Mouse (Mus musculus): ENCODE data around the gene Elfn1. TPM values are rescaled to one million over a fixed set of nuclear protein-coding genes. Genes with fewer than 3 reads are reported as not detected.
A peak's percentile ranks its signal among the peaks of the same experiment; 100 is the strongest.

Gene Elfn1
- polyA plus RNA-seq (2014; fragmentation: Nextera tagmentation; extraction: Ambion mirVana), result 0.09 and 0.17 TPM in 2 replicates

DNA sequence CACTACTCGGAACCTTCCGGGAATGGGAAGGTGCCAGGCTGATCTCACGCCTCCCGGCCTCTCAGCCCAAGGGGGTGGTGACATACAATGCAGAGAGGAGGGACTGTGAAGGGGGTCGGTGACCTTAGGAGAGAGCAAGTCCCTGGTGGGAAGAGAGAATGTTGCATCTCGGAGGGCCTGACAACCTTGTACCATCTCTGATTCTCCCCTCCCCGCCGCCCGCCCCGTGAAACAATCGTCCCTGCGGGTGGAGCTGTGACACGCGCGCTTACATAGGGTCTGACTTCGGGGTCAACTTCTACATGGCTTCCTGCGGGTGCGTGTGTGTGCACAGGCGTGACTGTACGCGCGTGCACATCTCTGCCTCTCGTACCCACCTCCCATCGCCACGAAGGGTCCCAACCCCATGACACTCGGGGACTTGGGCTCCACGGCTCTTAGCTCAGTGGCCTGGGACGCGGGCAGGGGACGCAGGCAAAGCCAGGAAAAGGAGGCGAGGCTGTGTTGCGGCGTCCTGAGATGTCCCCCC is at the start of gene Elfn1:
Gene Elfn1, plus strand, starts transcription at position 230 of the 529 bp plus-strand sequence.
- peaks cover 36% of the 10 kb centered on the region for H3K4me1 ChIP-seq (ENCODE audit: control insufficient read depth, insufficient read depth, low read length)
- under 1% methylated on average over 33 of the region's 33 CpGs for WGBS

DNA sequence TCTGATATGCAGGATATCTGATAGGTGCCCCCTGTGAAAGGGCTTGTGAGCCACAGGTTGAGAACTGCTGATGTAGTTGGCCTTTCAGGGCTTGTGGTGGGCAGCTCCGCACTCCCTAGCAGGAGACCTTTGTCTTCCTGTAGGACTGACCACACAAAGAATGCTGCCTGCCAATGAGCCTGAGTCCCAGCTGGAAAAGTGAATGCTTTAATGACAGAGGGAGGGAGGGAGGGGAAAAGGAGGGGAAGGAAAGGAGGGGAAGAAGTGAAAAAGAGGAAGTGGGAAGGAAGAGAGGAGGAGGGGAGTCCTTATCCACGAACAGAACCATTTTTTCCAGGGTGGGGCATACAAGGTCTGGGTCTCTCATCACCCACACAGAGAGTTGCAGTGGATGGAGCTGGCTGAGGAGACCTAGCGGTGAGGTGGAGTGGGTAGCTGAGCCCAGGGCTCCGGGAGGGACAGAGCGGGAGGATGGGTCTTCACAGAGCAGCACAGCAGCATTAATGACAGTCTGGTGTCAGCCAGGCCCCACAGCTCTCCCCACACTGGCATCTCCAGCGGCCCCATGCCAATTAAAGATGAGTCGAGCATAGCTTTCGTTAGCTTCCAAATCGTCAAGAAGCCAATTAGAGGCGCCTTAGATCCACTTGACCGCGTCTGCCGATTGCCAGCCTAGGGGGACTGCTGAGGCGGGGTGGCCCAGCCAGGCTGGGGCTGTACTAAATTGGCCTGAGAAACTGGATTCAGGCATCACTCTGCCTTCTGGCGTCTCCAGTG is 47.2 kb upstream of the Elfn1 start:
- Histone ChIP-seq H3K36me3 (ENCODE audit: control insufficient read depth, insufficient read depth, low read length) (no peaks in the 10 kb centered on the region), H3K27ac (ENCODE audit: low read length) (no peak overlapping the region), H3K4me2 (replicated peaks; ENCODE audit: low read depth, low read length) (no peak overlapping the region), H3K9ac (replicated peaks; ENCODE audit: low read depth, low read length) (no peak overlapping the region), H3K4me3 (ENCODE audit: low read depth, low read length) (no peak overlapping the region), H3K9me3 (ENCODE audit: control insufficient read depth, low read depth, low read length) (no peaks in the 10 kb centered on the region), H3K27me3 (ENCODE audit: control insufficient read depth, insufficient read depth, low read length) (no peaks in the 10 kb centered on the region), H3K4me1 (ENCODE audit: control insufficient read depth, insufficient read depth, low read length) (no peaks in the 10 kb centered on the region)
- no peak for ATAC-seq (ENCODE audit: insufficient number of reproducible peaks, insufficient read depth, low FRiP score, low read depth)
- 53% methylated on average over 15 of the region's 15 CpGs for WGBS

More for the DNA sequence above, at the start of gene Elfn1:
- H3K4me2 ChIP-seq (replicated peaks; ENCODE audit: low read depth, low read length), result peak within 1 kb of the TSS; percentile 99
- H3K36me3 ChIP-seq (ENCODE audit: control insufficient read depth, insufficient read depth, low read length), result no peaks in the 10 kb centered on the region
- no peak within 1 kb of the TSS for H3K27ac ChIP-seq (ENCODE audit: low read length)
- H3K9me3 ChIP-seq (ENCODE audit: control insufficient read depth, low read depth, low read length), result no peaks in the 10 kb centered on the region
- no peak for ATAC-seq (ENCODE audit: insufficient number of reproducible peaks, insufficient read depth, low FRiP score, low read depth)
- H3K9ac ChIP-seq (replicated peaks; ENCODE audit: low read depth, low read length), result peak within 1 kb of the TSS; percentile 45
- H3K27me3 ChIP-seq (ENCODE audit: control insufficient read depth, insufficient read depth, low read length), result peaks cover 65% of the 10 kb centered on the region
- peak within 1 kb of the TSS; percentile 59 for H3K4me3 ChIP-seq (ENCODE audit: low read depth, low read length)

DNA sequence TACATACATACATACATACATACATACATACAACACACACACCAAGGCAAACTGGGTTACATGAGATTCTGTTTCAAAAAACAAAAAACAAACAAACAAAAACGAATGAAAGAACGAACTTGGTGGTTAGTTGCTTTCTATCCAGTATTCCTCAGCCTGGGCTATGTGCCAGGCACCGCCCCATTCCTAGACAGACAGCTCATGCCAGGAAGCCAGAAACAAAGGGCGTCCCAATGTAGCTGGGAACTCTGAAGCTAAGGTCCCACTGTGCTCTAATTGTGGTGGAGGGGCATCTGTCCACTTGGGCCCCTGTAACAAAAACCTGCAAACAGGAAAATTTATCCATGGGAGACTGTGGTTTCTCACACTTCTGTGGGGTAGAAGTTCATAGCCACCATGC is 45.0 kb upstream of the Elfn1 start:
- WGBS, result 62% methylated on average over 4 of the region's 4 CpGs
- Histone ChIP-seq H3K27me3 (ENCODE audit: control insufficient read depth, insufficient read depth, low read length) (no peaks in the 10 kb centered on the region), H3K27ac (ENCODE audit: low read length) (no peak overlapping the region), H3K36me3 (ENCODE audit: control insufficient read depth, insufficient read depth, low read length) (no peaks in the 10 kb centered on the region), H3K4me3 (ENCODE audit: low read depth, low read length) (no peak overlapping the region), H3K9ac (replicated peaks; ENCODE audit: low read depth, low read length) (no peak overlapping the region), H3K4me2 (replicated peaks; ENCODE audit: low read depth, low read length) (no peak overlapping the region), H3K4me1 (ENCODE audit: control insufficient read depth, insufficient read depth, low read length) (no peaks in the 10 kb centered on the region), H3K9me3 (ENCODE audit: control insufficient read depth, low read depth, low read length) (no peaks in the 10 kb centered on the region)
- ATAC-seq (ENCODE audit: insufficient number of reproducible peaks, insufficient read depth, low FRiP score, low read depth), result no peak

DNA sequence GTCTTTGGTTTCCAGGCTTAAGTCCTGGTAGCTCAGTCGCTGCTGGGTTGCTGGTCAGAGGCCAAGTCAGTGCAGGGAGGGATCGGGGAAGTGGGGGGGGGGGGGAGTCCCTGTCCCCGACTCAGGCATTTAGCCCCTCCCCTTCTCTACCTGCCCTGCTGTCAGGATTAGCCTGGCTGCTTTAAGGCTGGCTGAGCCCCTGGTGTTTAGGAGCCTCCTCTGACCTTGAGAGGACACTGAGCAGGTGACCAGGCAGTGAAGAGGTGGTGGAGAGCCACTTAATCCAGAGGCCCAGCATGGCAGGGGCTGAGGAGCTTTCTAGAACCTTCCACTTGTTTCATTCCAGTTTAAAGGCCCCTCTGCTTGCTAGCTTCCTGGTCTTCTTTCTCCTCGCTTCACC is 36.9 kb upstream of the Elfn1 start:
- Histone ChIP-seq H3K4me1 (ENCODE audit: control insufficient read depth, insufficient read depth, low read length) (no peaks in the 10 kb centered on the region), H3K9ac (replicated peaks; ENCODE audit: low read depth, low read length) (no peak overlapping the region), H3K4me2 (replicated peaks; ENCODE audit: low read depth, low read length) (no peak overlapping the region), H3K27ac (ENCODE audit: low read length) (no peak overlapping the region), H3K27me3 (ENCODE audit: control insufficient read depth, insufficient read depth, low read length) (no peaks in the 10 kb centered on the region), H3K4me3 (ENCODE audit: low read depth, low read length) (no peak overlapping the region), H3K36me3 (ENCODE audit: control insufficient read depth, insufficient read depth, low read length) (no peaks in the 10 kb centered on the region), H3K9me3 (ENCODE audit: control insufficient read depth, low read depth, low read length) (no peaks in the 10 kb centered on the region)
- ATAC-seq (ENCODE audit: insufficient number of reproducible peaks, insufficient read depth, low FRiP score, low read depth), result no peak
- WGBS, result 14% methylated on average over 4 of the region's 4 CpGs

DNA sequence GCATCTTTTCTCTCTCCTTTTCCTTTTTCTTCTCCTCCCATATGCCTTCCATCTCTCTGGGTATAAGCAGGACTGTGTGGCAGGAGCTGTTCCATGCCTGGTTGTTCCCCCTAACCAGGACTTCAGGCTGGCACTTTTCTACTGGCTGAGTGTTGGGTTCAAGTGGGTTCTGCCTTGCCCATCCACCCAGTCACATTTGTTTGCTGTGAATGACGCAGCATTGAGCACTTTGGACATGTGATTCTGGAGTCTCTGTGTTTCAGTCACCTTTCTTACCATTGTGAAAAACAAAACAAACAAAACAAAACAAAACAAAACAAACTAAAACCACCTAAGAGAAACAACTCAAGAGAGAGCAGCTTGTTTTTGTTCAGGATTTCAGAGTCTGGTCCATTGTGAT is 36.2 kb upstream of the Elfn1 start:
- WGBS, result 84% methylated on average over 1 of the region's 1 CpGs
- ATAC-seq (ENCODE audit: insufficient number of reproducible peaks, insufficient read depth, low FRiP score, low read depth), result no peak

DNA sequence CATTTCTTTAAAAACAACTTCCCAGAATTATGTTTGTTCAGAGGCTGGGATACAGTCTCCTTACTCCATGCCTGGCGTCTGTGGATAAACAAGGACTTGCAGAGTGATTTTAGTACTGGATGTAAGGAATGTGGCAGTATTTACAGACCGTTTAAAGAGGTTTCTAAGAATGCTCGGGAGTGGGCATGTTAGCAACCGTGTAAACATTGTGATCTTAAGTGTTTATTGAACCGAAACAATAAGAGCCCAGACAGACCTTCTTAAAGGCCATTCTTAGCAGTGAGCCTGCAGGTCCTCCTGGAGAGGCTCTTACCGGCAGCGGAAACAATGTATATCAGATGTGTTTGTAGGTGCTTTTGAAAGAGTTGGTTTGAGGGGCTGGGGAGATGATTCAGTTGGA is 30.2 kb upstream of the Elfn1 start:
- H3K4me1 ChIP-seq (ENCODE audit: control insufficient read depth, insufficient read depth, low read length), result no peaks in the 10 kb centered on the region
- ATAC-seq (ENCODE audit: insufficient number of reproducible peaks, insufficient read depth, low FRiP score, low read depth), result no peak
- no peaks in the 10 kb centered on the region for H3K27me3 ChIP-seq (ENCODE audit: control insufficient read depth, insufficient read depth, low read length)
- no peaks in the 10 kb centered on the region for H3K36me3 ChIP-seq (ENCODE audit: control insufficient read depth, insufficient read depth, low read length)
- WGBS, result 40% methylated on average over 7 of the region's 7 CpGs
- H3K27ac ChIP-seq (ENCODE audit: low read length), result no peak overlapping the region
- no peak overlapping the region for H3K4me3 ChIP-seq (ENCODE audit: low read depth, low read length)
- no peak overlapping the region for H3K4me2 ChIP-seq (replicated peaks; ENCODE audit: low read depth, low read length)
- no peaks in the 10 kb centered on the region for H3K9me3 ChIP-seq (ENCODE audit: control insufficient read depth, low read depth, low read length)
- no peak overlapping the region for H3K9ac ChIP-seq (replicated peaks; ENCODE audit: low read depth, low read length)

More for the DNA sequence above, 36.2 kb upstream of the Elfn1 start:
- Histone ChIP-seq H3K9ac (replicated peaks; ENCODE audit: low read depth, low read length) (no peak overlapping the region), H3K27me3 (ENCODE audit: control insufficient read depth, insufficient read depth, low read length) (no peaks in the 10 kb centered on the region), H3K9me3 (ENCODE audit: control insufficient read depth, low read depth, low read length) (no peaks in the 10 kb centered on the region), H3K36me3 (ENCODE audit: control insufficient read depth, insufficient read depth, low read length) (no peaks in the 10 kb centered on the region), H3K27ac (ENCODE audit: low read length) (no peak overlapping the region), H3K4me2 (replicated peaks; ENCODE audit: low read depth, low read length) (no peak overlapping the region), H3K4me1 (ENCODE audit: control insufficient read depth, insufficient read depth, low read length) (no peaks in the 10 kb centered on the region), H3K4me3 (ENCODE audit: low read depth, low read length) (no peak overlapping the region)

DNA sequence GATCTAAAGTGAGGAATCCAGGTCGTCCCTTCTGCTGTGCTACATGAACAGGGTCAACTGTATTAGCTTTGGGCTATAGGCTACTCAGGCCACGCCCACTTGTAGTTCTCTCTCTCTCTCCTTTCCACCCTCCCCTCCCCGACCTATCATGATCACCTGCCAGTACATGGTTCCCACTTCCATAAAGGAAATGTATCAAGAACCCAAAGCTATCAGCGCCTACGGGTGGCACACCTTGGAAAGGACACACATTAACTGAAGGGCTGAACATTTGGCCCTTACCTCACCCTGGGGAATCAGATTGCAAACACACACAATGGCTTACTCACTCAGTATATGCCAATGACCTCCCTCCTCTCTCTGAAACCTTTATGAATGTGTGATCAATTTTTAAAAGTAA is 28.0 kb upstream of the Elfn1 start:
- Histone ChIP-seq H3K27me3 (ENCODE audit: control insufficient read depth, insufficient read depth, low read length) (no peaks in the 10 kb centered on the region), H3K4me2 (replicated peaks; ENCODE audit: low read depth, low read length) (no peak overlapping the region), H3K9me3 (ENCODE audit: control insufficient read depth, low read depth, low read length) (no peaks in the 10 kb centered on the region), H3K4me1 (ENCODE audit: control insufficient read depth, insufficient read depth, low read length) (no peaks in the 10 kb centered on the region), H3K4me3 (ENCODE audit: low read depth, low read length) (no peak overlapping the region), H3K9ac (replicated peaks; ENCODE audit: low read depth, low read length) (no peak overlapping the region), H3K36me3 (ENCODE audit: control insufficient read depth, insufficient read depth, low read length) (no peaks in the 10 kb centered on the region), H3K27ac (ENCODE audit: low read length) (no peak overlapping the region)
- 81% methylated on average over 5 of the region's 5 CpGs for WGBS
- no peak for ATAC-seq (ENCODE audit: insufficient number of reproducible peaks, insufficient read depth, low FRiP score, low read depth)

DNA sequence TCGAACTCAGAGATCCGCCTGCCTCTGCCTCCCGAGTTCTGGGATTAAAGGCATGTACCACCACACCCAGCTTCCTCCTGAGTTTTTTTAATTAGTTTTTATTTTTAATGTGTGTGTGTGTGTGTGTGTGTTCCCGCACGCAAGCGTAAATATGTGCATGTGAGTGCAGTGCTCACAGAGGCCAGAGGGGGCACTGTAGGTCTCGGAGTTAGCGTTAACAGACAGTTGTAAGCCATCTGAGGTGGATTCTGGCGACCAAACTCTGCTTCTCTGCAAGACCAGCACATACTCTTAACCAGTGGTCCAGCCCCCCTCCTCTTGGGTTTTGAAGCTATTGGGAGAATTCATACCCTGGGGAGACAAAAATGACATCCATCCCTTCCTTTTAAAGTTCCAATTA is 26.6 kb upstream of the Elfn1 start:
- Histone ChIP-seq H3K9me3 (ENCODE audit: control insufficient read depth, low read depth, low read length) (no peaks in the 10 kb centered on the region), H3K27ac (ENCODE audit: low read length) (no peak overlapping the region), H3K9ac (replicated peaks; ENCODE audit: low read depth, low read length) (no peak overlapping the region), H3K27me3 (ENCODE audit: control insufficient read depth, insufficient read depth, low read length) (no peaks in the 10 kb centered on the region), H3K4me1 (ENCODE audit: control insufficient read depth, insufficient read depth, low read length) (no peaks in the 10 kb centered on the region), H3K4me3 (ENCODE audit: low read depth, low read length) (no peak overlapping the region), H3K36me3 (ENCODE audit: control insufficient read depth, insufficient read depth, low read length) (no peaks in the 10 kb centered on the region), H3K4me2 (replicated peaks; ENCODE audit: low read depth, low read length) (no peak overlapping the region)
- 91% methylated on average over 9 of the region's 9 CpGs for WGBS
- ATAC-seq (ENCODE audit: insufficient number of reproducible peaks, insufficient read depth, low FRiP score, low read depth), result no peak
